Mouse (Mus musculus): ENCODE results near the gene Hrk.
A peak's percentile ranks its signal among the peaks of the same experiment; 100 is the strongest.

The Hrk gene

GRCm38 (mm10) chr5:118165462-118165861 is 1.0 kb downstream of the Hrk start:
- no peak for DNase-seq (ENCODE audit: low spot score)

GRCm38 (mm10) chr5:118167561-118167995 is 3.1 kb downstream of the Hrk start:
- peak; percentile 49 for DNase-seq (ENCODE audit: low spot score)

GRCm38 (mm10) chr5:118169222-118170221 is 5.1 kb downstream of the Hrk start:
- no peak for DNase-seq (ENCODE audit: low spot score)

- DNase-seq (ENCODE audit: low spot score), result no peak
Measured at GRCm38 (mm10) chr5:118170888-118171529, 6.6 kb downstream of the Hrk start.

GRCm38 (mm10) chr5:118171665-118172064 is 7.2 kb downstream of the Hrk start:
- peak; percentile 52 for DNase-seq (ENCODE audit: low spot score)

- DNase-seq (ENCODE audit: low spot score), result no peak
Measured at GRCm38 (mm10) chr5:118172078-118172723, 7.8 kb downstream of the Hrk start.

GRCm38 (mm10) chr5:118174310-118175009 is 10.0 kb downstream of the Hrk start:
- no peak for DNase-seq (ENCODE audit: low spot score)

GRCm38 (mm10) chr5:118175137-118175536 is 10.7 kb downstream of the Hrk start:
- DNase-seq (ENCODE audit: low spot score), result no peak

GRCm38 (mm10) chr5:118177640-118178039 is 13.2 kb downstream of the Hrk start:
- DNase-seq (ENCODE audit: low spot score), result no peak

GRCm38 (mm10) chr5:118186903-118187633 is 22.6 kb downstream of the Hrk start:
- no peak for DNase-seq (ENCODE audit: low spot score)

GRCm38 (mm10) chr5:118188356-118188755 is 23.9 kb downstream of the Hrk start:
- DNase-seq (ENCODE audit: low spot score), result no peak

- no peak for DNase-seq (ENCODE audit: low spot score)
Measured at GRCm38 (mm10) chr5:118190491-118190890, 26.0 kb downstream of the Hrk start.

- no peak for DNase-seq (ENCODE audit: low spot score)
Measured at GRCm38 (mm10) chr5:118192221-118192620, 27.8 kb downstream of the Hrk start.

- no peak for DNase-seq (ENCODE audit: low spot score)
Measured at GRCm38 (mm10) chr5:118197421-118197820, 33.0 kb downstream of the Hrk start.

GRCm38 (mm10) chr5:118199670-118200069 is 35.2 kb downstream of the Hrk start:
- DNase-seq (ENCODE audit: low spot score), result no peak

- DNase-seq (ENCODE audit: low spot score), result no peak
Measured at GRCm38 (mm10) chr5:118204675-118205440, 40.4 kb downstream of the Hrk start.

GRCm38 (mm10) chr5:118205852-118206251 is 41.4 kb downstream of the Hrk start:
- no peak for DNase-seq (ENCODE audit: low spot score)

- DNase-seq (ENCODE audit: low spot score), result no peak
Measured at GRCm38 (mm10) chr5:118214012-118214411, 49.6 kb downstream of the Hrk start.

- DNase-seq (ENCODE audit: low spot score), result peak; percentile 75
Measured at GRCm38 (mm10) chr5:118214418-118215154, 50.1 kb downstream of the Hrk start.

GRCm38 (mm10) chr5:118217410-118217809 is 53.0 kb downstream of the Hrk start:
- DNase-seq (ENCODE audit: low spot score), result peak; percentile 66

Data from layer of hippocampus, adult 11-12 months (tissue).